Mouse (Mus musculus) cerebellum, postnatal 4 days (tissue): ENCODE measurements around the gene Fam120a.

ENCODE experiments used
- DNase-seq, 2 experiments: peaks; one replicate each; pipeline ENCODE4 v3.0.0; 2022; ENCODE audit warnings: low spot score in 2 of 2, mixed read lengths in 1 of 2

Gene Fam120a

GRCm38 (mm10) chr13:48967956-48968749 lies at the start of gene Fam120a:
Gene Fam120a, minus strand, starts transcription at chr13:48968017.
- peak; percentile 70 to 81 for DNase-seq

DNA sequence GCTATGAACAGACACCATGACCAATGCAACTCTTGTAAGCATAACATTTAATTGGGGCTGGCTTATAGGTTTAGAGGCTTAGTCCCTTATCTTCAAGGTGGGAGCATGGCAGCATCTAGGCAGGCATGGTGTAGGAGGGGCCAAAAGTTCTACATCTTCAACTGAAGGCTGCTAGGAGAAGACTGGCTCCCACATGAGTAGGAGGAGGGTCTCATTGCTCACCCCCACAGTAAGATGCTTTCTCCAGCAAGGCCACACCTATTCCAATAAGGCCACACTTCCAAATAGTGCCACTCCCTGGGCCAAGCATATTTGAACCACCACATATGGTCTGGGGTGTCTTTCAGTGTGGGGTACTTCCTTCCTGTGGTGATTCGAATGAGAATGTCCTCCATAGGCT lies 49.6 kb upstream of the Fam120a start:
- no peak for DNase-seq

DNA sequence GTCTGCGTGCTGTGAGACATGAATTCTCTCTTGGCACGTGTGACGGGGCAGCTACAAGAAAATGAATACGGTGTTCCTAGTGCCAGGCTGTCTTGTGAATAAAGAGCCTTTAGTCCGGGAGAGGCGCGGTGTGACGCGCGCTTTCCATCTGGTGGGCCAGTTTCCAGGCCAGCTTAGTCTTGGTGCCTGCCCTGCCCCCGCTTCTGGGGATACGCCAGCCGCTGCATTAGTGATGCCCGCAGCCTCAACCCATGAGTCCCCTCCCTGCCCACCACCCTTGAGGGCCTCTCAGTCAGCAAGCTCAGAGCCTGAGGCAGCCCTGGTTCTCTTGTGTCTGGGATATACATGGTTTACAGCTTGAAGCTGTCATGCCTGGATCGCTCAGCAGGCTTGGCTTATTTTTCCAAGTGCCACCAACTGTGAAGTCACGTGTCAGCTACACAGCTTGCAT lies 48.5 kb upstream of the Fam120a start:
- DNase-seq = peak; percentile 76 to 95

GRCm38 (mm10) chr13:49015366-49016306 lies 47.8 kb upstream of the Fam120a start:
- DNase-seq = peak in 1 of 2 experiments; percentile 36

GRCm38 (mm10) chr13:49013206-49013794 lies 45.5 kb upstream of the Fam120a start:
- DNase-seq = no peak

DNA sequence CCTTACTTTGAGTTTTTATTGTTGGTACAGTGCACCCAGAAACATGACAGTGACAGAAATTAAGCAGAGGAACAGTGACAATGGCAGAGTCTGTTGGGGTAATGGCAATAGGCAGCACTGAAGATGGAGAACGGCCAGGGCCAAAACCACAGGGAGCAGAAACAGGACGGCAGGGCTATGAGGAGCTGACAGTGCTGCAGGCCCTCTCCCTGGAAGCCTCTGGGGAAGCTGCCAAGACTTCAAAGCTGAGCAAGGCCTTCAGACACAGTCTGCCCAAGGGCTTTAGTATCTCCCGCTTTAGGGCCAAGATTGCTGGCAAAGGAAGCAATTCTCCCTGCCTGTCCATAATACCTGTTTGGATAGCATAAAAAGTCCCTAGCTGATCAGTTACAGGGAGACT lies 33.9 kb upstream of the Fam120a start:
- DNase-seq = peak in 1 of 2 experiments; percentile 74

- peak in 1 of 2 experiments; percentile 38 for DNase-seq
Observed at GRCm38 (mm10) chr13:48998591-48998990, 30.8 kb upstream of the Fam120a start.

DNA sequence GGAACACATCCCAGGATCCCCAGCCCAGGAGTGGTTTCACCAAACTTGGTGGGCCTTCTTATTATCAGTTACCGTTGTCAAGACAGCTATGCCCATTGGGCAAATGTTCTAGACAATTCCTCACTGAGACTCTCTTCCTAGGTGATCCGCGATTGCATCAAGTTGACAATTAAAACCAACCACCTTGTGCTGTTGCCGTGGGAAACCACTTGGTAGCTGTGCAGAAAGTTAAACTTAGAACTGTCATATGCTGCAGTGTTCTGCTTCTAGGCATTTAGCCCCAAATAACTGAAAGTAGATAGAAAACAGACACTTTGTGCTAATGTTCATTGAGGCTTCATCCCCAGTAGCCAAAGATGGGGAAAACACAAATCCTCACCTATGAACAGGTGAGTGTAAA lies 28.9 kb upstream of the Fam120a start:
- DNase-seq = no peak

GRCm38 (mm10) chr13:48994903-48995302 lies 27.1 kb upstream of the Fam120a start:
- DNase-seq = no peak

DNA sequence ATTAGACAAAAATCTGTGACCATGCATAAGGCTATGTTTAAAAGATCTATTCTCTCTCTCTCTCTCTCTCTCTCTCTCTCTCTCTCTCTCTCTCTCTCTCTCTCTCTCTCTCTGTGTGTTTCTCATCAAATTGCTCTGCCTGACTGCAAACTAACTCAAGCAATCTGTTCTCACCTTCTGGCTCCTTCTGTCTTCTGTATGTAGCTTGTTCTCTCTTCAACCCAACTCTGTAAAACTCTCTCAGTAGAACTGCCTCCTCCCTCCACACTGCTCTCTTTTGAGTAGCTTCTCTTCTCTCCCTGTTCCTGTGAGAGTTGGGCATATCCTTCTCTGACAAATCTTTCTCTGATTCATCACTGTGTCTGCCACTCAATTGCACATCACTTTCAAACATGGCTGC lies 25.1 kb upstream of the Fam120a start:
- no peak for DNase-seq

- no peak for DNase-seq
Observed at GRCm38 (mm10) chr13:48990138-48990537, 22.3 kb upstream of the Fam120a start.

DNA sequence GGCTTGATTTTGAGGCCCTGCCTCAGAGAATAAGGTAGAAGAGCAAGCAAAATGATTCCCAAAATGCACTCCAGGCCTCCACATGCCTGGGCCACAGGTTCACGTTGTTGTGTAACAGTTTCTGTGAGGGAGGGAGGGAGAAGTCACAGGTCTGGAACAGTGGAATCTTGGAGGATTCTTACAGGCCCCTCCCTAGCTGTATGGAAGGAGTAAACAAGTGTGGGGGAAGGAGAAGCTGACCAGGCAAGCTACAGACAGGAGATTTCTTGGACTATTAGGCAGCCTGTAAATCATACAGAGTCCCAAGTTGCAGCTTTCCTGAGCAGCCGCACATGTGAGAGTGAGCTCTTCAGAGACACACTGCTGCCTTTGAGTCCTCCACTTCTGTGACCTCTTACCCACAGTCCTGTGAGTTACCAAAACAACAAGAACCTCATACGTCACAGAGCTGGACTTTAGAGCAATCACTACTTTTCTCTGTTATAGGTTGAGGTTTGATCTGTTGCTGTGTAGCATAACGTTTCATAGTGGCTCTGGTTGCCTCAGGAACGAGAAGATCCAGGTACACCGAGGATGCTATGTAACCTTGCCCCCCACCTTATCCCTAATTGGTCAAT lies 14.8 kb upstream of the Fam120a start:
- no peak for DNase-seq

DNA sequence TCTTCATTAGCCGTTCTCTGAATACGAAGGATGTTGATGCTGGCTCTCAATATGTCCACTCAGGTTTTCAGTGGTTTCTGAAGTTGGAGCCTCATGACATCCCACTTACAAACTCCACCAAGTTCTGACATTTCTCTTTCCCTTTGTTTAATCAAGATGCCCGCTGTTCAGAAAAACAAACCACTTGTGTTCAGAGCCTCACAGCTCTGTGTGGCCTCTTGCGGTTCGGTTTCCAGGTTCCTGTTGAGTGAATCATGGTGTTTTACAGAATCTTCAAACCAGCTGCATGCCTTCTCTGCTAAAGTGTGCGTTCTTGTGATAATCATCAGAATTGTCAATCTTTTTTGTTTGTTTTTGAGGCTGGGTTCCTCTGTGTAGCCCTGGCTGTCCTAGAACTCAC lies 11.3 kb upstream of the Fam120a start:
- no peak for DNase-seq

GRCm38 (mm10) chr13:48977858-48978257 lies 10.0 kb upstream of the Fam120a start:
- DNase-seq = no peak

DNA sequence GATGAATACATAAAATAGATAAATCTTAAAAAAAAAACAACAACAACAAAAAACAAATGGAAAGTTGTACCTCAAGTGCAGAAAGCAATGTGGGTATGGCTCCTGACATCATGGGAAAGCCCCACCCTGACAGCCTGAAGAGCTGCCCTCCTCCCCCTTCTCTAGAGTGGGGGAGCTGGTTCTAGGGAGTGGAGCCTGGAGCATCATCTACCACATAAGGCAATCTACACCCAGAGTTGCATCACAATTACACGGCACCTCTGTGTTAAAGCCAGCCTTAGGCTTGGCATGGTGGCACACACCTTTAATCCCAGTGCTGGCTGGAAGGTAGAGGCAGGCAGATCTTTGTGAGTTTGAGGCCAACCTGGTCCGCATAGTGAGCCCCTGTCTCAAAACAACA lies 6.9 kb upstream of the Fam120a start:
- no peak for DNase-seq

GRCm38 (mm10) chr13:48974266-48974665 lies 6.4 kb upstream of the Fam120a start:
- DNase-seq = no peak

- DNase-seq = no peak
Observed at GRCm38 (mm10) chr13:48973231-48973630, 5.4 kb upstream of the Fam120a start.

GRCm38 (mm10) chr13:48971033-48971432 lies 3.2 kb upstream of the Fam120a start:
- DNase-seq = no peak

DNA sequence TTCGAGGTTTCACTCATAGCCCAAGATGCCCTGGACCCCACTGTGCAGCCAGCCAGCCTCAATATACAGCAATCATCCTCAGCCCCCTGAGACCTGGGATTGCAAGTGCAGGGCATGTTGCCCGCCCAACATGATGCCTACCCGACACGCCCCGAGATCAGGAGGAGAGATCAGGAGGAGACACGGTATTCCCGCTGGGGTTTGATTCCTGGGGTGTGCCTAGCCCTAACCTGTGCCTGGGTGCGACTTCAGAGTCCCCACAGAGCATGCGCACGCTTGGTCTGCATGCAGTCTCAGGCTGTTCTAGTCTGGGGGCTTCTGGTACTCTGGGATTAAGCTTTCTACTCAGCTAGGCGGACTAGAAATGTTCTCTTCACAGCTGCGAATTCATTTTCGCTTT lies 2.7 kb upstream of the Fam120a start:
- DNase-seq = no peak

DNA sequence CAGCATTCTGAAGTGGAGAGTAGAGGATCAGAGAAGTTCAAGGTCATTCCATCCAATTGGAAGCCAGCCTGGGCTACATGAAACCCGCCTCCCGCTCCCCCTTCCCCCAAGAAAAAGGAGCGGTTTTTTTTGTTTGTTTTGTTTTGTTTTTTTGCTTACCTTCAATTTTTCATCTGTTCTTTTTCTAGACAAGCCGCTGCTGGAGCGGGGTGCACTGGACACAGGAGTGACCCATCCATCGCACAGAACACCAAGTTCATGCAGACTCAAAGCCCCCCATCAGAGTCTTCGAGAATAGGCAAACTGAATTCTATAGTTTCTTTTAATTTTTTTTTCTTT lies 902 bp upstream of the Fam120a start:
- DNase-seq = no peak

- DNase-seq = peak in 1 of 2 experiments; percentile 63
Observed at GRCm38 (mm10) chr13:48966851-48967821, 681 bp downstream of the Fam120a start.
